Mouse (Mus musculus) left cerebral cortex, adult 18-20 months (tissue): ENCODE results near the gene Kmt5b. TPM values are rescaled to one million over a fixed set of nuclear protein-coding genes. Genes with fewer than 3 reads are reported as not detected.

Experiments used
- DNase-seq, 2 experiments: peaks; one replicate each; pipeline ENCODE4 v3.0.0; 2021 to 2022; ENCODE audit warnings: low spot score in 2 of 2, mixed read lengths in 1 of 2
- long read RNA-seq, 2 experiments: library from polyadenylated mRNA; stranded (forward); transcript quantifications; one replicate each; pipeline ENCODE4 v2.0.0; 2021
- total RNA-seq, 2 experiments: library from RNA; stranded (reverse); gene quantifications; 2 replicates each; pipeline ENCODE4 v1.2.3; 2021

Gene Kmt5b
- total RNA-seq = 10 to 100 TPM; 48.8 to 49.8 TPM
- long read RNA-seq, experiment 1, partial matches to known transcripts = 3 of 6 reads
- long read RNA-seq, experiment 1, other reads (novel, unspliced or antisense) = 3 of 6 reads
- long read RNA-seq, experiment 2, partial matches to known transcripts = 6 of 7 reads
- long read RNA-seq, experiment 2, other reads (novel, unspliced or antisense) = 1 of 7 reads

- DNase-seq = peak; percentile 52 to 70
Observed at GRCm38 (mm10) chr19:3767276-3767780, at the start of gene Kmt5b. Gene Kmt5b, plus strand, starts transcription at chr19:3767421.

DNA sequence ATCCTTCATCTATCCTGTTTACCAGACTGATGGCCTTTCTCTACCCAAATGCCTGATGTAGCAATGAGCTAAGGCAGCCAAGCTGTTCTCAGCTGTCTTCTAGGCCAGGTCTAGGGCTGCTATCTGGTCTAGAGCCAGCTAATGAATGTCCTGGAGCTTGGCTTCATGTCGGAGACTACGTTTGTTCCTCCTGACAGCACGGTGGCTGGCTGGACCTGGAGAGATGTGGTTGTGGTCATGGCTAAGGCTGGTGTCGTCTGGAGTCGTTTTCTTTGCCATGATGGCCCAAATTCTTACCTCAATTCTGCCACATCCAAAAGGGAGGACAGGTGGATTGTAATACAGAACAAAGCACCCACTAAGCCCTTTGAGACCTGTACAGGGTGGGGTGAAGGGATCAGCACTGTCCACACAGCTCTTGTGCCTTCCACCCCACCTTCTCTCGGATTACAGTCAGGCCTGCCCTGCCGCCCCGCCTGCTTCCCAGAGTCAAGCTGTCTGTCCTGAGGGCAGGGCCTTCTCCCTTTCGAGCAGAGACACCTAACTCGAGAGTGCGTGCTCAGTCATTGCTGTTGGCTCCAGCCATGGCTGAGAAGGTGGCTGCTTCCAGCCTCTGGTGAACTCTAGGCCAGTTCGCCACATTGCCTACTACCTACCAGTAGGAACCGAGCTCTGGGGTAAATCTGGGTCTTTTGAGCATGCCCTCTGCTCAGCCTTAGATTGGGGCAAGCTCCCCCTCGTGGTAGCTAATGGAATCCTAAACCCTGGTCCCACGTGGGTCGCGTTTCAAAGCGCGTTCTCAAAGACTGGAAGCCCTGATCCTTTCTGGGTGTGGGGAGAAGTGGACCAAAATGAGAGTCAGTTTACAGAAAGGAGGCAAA lies 48.5 kb upstream of the Kmt5b start:
- DNase-seq = peak; percentile 58 to 60

DNA sequence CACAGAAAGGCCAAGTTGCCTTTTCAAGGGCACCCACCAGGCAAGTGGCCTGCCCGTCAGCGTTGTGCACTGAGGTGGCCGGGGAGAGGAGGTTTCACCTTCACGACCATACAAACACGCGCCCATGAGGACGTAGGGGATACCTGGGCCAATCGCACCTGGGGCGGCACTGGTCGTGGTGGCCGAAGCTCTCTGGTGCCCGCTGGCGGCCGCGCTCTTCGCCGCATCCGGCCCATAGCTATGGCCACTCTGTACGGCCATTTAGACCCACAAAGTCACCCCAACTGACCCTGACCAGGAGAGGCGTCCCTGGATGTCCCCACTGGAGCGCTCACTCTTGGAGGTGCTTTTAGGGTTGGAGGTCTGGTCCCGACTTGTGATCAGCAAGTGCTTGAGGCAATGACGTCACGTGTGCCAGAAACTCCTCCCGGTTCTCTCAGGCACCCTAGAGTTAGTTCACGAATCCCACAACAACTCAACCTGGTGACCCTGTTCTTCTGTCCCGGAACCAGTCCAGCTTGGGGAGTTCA lies 47.8 kb upstream of the Kmt5b start:
- peak; percentile 51 to 65 for DNase-seq

GRCm38 (mm10) chr19:3723170-3723569 lies 44.1 kb upstream of the Kmt5b start:
- DNase-seq = no peak

DNA sequence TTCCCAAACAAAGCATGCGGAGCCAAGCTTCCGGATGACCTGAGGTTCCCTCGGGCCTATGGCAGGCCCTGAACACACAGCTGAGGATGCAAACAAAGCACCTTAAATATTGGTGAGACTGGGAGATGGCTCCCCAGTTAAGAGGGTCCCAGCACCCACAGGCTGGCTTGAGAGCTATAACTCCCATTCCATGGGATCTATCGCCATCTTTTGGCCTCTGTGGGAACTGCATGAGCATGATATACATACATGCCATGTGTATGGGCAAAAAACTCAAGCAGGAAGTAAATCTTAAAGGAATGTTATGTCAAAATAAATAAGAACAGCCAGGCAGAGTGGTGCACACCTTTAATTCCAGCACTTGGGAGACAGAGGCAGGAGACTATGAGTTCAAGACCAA lies 43.3 kb upstream of the Kmt5b start:
- DNase-seq = no peak

DNA sequence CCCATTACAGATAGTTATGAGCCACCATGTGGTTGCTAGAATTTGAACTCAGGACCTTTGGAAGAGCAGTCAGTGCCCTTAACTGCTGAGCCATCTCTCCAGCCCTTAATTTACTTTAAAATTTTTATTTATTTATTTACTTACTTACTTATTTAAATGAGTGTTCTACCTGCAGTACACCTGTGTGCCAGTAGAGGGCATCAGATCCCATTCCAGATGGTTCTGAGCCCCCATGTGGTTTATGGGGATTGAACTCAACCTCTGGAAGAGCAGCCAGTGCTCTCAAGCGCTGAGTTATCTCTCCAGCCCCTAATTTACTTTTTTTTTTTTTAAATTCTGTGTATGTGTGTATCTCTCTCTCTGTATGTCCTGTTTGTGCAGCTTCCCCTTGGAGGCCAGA lies 42.4 kb upstream of the Kmt5b start:
- peak; percentile 40 to 61 for DNase-seq

- DNase-seq = no peak
Observed at GRCm38 (mm10) chr19:3728901-3729300, 38.3 kb upstream of the Kmt5b start.

DNA sequence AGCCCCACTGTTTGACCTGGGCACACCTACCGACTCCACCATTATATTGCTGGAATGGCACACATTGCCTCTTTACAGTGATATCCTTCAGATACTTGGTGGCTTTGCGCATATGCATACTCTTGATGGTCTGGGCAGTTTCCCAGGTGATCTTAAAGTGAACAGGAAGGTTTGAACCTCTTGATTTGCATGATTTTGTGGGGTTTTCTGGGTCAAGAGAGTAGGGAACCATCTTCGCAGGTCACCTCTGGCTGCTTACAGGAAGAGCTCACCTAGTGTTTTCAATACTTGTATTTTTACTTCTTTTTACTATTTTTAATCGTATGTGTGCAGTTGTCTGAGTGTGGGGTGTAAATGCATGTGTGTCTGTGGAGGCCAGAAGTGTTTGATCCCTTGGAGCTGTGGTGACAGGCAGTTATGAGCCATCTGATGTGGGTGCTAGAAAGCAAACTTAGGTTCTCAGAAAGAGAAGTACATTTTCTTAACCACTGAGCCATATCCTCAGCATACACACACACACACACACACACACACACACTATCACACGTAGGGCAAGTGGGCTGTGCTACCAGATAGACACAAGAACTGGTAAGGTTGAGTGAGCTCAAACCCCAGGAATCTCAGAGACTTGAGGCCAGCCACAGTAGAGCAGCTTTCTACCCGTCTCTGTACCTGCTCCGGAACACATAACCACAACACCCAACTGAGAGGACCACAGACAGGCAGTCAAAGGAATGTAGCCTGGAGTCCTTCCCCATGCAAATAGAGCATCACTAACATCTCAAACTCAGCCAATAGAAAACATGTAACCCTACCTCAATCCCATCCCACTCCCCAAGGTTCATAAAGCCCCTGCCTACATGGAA lies 36.2 kb upstream of the Kmt5b start:
- DNase-seq = no peak

GRCm38 (mm10) chr19:3736001-3736400 lies 31.2 kb upstream of the Kmt5b start:
- DNase-seq = no peak

GRCm38 (mm10) chr19:3739650-3740049 lies 27.6 kb upstream of the Kmt5b start:
- no peak for DNase-seq

DNA sequence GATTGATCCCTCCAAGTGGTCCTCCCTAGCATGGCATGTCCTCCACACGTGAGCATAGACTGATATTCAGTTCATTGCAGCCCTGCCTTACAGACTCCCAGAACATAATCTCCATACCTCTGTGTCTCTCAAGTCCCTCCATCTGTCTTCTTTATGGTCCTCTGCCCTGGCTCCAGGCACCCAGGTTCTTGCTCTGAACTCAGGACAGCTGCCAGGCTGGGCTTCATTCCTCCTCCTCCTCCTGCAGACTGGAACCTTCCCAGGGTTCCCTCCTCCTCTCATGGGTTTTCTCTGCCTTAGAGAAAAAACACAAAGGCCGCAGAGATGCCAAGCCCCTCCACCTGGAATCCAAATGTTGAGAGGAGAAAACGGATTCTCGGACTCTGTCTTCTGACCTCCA lies 24.5 kb upstream of the Kmt5b start:
- no peak for DNase-seq

DNA sequence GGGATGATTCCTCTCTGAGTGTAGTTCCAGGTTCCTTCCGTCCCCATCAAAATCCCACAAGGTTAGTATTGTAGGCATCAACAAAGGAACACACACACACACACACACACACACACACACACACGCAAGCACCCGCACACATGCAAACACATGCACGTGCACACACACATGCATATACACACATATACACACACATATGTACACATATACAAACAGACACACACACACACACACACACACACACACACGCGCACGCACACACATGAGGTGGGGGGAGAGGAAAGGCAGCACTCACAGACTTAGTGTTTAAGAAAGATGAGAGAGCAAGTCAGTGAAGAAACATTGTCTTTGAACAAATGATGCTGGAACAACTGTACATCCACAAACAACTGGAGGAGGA lies 23.9 kb upstream of the Kmt5b start:
- no peak for DNase-seq

- DNase-seq = peak; percentile 23 to 47
Observed at GRCm38 (mm10) chr19:3743851-3744512, 23.2 kb upstream of the Kmt5b start.

DNA sequence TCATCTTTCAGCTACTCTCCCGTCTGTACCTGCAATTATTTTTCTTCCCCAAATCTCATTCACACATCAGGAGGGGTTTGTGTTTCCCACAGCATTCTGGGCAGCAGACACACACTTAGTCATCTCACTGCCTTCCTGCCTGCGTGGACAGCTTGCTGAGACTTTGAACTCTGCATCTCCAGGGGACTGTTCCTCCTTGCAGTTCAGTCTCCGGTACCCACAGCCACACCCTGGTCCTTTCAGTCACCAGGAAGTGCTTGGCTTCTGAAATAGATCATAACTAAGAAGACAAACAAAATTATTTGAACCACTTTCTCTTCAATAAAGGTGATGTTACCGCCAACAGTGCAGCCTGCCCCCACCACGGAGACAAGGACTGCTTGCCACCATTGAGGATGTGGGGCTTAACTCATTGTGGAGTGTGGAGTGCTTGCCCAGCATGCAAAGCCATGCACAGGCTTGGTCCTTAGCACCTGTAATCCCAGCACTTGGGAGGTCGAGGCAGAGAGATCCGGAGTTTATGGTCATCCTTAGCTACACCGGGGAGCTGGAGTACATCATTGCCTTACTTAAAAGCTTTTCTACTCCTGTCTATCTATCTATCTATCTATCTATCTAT lies 14.5 kb upstream of the Kmt5b start:
- DNase-seq = no peak

DNA sequence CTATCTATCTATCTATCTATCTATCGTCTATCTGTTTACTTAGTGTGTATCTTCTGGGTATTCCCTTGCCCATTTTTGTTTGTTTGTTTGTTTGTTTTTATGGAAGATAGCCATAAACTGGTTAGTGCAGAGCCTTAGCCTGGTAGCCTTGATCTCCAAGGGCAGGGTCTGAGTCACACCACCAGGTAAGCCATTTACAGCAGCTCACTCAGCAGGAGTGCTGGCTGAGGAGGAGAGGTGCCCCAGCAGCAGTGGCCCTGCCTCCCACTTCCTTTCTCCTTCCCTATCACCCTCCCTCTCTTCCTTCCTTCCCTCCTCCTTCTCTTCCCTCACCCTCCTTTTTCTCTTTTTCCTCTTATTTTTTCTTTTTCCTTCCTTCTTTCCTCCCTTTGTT lies 14.0 kb upstream of the Kmt5b start:
- DNase-seq = no peak

GRCm38 (mm10) chr19:3753738-3754137 lies 13.5 kb upstream of the Kmt5b start:
- DNase-seq = no peak

GRCm38 (mm10) chr19:3757861-3758260 lies 9.4 kb upstream of the Kmt5b start:
- DNase-seq = no peak

- DNase-seq = no peak
Observed at GRCm38 (mm10) chr19:3765221-3765820, 1.9 kb upstream of the Kmt5b start.

GRCm38 (mm10) chr19:3766378-3766777 lies 843 bp upstream of the Kmt5b start:
- no peak for DNase-seq
